Mouse (Mus musculus): ENCODE measurements at regions not wholly inside any gene's neighbourhood (a gene's known extent, or its start where the extent isn't known, plus 50 kb on each side); places are given as distances from the start of the nearest gene placed in this dataset.

DNA sequence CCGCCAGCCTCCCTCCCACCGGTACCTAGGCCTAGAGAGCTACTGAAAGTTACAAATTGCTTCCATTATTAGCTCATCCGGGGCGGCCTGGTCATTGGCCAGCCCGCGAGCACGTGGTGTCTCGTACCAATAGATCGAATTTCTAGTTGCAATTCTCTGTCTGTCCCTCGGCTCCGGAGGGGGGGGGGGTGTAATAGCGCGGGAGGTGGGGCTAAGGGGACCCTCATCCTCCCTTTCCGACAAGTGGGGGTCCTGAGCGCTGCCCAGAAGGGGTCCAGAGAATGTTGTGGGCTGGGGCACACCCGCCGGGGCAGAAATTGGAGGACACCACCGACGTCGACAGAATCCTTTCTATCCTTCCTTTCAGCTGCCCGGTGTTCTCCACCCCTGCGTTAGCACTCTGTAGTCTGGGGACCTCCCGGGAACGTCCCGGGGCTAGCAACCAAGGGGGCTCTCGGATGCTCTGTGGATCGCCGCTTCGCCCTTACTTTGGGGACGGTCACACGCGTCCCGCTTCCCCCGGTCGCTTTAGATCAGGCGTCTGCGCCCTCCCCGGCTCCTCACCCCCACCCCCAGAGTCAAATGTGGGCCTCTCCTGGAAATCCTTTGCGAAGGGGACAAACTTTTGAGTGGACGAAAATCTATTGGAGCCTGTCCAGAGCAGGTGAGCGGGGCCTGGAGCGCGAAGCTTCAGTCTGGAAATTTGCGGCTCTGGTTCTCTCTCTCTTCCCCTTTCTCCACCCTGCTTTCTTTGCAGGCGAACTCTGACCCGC lies 64.6 kb downstream of the Smug1 start:
- peaks cover 5% of the 10 kb centered on the region; the same call in 1 of the 2 replicates for H3K4me1 ChIP-seq (ENCODE audit: control insufficient read depth, insufficient read depth, low read length)
- WGBS = 1% methylated on average over 42 of the region's 46 CpGs
- H3K36me3 ChIP-seq (ENCODE audit: control insufficient read depth, insufficient read depth, low read length) = no peaks in the 10 kb centered on the region
- peaks cover 82% of the 10 kb centered on the region for H3K27me3 ChIP-seq (replicated peaks; ENCODE audit: control insufficient read depth, insufficient read depth, low read length)
- DNase-seq (ENCODE audit: low spot score) (peak; percentile 69), ATAC-seq (ENCODE audit: low read depth) (peak; percentile 76; the same call in 1 of the 2 replicates)
- H3K4me3 ChIP-seq (ENCODE audit: low read depth, low read length) = peak overlapping the region; percentile 43
- H3K9ac ChIP-seq (ENCODE audit: low read depth, low read length) = peak overlapping the region; percentile 55
- no peak overlapping the region for H3K27ac ChIP-seq (replicated peaks; ENCODE audit: low read depth, low read length)
- H3K9me3 ChIP-seq (ENCODE audit: control insufficient read depth, low read length) = no peaks in the 10 kb centered on the region
- H3K4me2 ChIP-seq (ENCODE audit: low read depth, low read length) = peak overlapping the region; percentile 64

GRCm38 (mm10) chr15:103100121-103100520 lies 66.8 kb downstream of the Smug1 start:
- Histone ChIP-seq H3K9me3 (ENCODE audit: control insufficient read depth, low read length) (no peaks in the 10 kb centered on the region), H3K9ac (ENCODE audit: low read depth, low read length) (no peak overlapping the region), H3K27ac (replicated peaks; ENCODE audit: low read depth, low read length) (no peak overlapping the region), H3K4me1 (ENCODE audit: control insufficient read depth, insufficient read depth, low read length) (peaks cover 5% of the 10 kb centered on the region; the same call in 1 of the 2 replicates), H3K4me2 (ENCODE audit: low read depth, low read length) (no peak overlapping the region), H3K27me3 (replicated peaks; ENCODE audit: control insufficient read depth, insufficient read depth, low read length) (peaks cover 84% of the 10 kb centered on the region), H3K4me3 (ENCODE audit: low read depth, low read length) (no peak overlapping the region), H3K36me3 (ENCODE audit: control insufficient read depth, insufficient read depth, low read length) (no peaks in the 10 kb centered on the region)
- DNase-seq (ENCODE audit: low spot score) (no peak), ATAC-seq (ENCODE audit: low read depth) (no peak)
- 62% methylated on average over 4 of the region's 4 CpGs for WGBS

- Histone ChIP-seq H3K4me2 (ENCODE audit: low read depth, low read length) (no peak overlapping the region), H3K36me3 (ENCODE audit: control insufficient read depth, insufficient read depth, low read length) (no peaks in the 10 kb centered on the region), H3K27ac (replicated peaks; ENCODE audit: low read depth, low read length) (no peak overlapping the region), H3K9me3 (ENCODE audit: control insufficient read depth, low read length) (0 out of 2 replicates have a peak, but pooled peaks cover 3% of the 10 kb centered on the region), H3K9ac (ENCODE audit: low read depth, low read length) (no peak overlapping the region), H3K4me1 (ENCODE audit: control insufficient read depth, insufficient read depth, low read length) (no peaks in the 10 kb centered on the region), H3K27me3 (replicated peaks; ENCODE audit: control insufficient read depth, insufficient read depth, low read length) (peaks cover 59% of the 10 kb centered on the region), H3K4me3 (ENCODE audit: low read depth, low read length) (no peak overlapping the region)
- 74% methylated on average over 7 of the region's 7 CpGs for WGBS
- no peak for DNase-seq (ENCODE audit: low spot score)
- ATAC-seq (ENCODE audit: low read depth) = no peak
Observed at GRCm38 (mm10) chr15:103094457-103094856, 72.4 kb downstream of the Smug1 start.

DNA sequence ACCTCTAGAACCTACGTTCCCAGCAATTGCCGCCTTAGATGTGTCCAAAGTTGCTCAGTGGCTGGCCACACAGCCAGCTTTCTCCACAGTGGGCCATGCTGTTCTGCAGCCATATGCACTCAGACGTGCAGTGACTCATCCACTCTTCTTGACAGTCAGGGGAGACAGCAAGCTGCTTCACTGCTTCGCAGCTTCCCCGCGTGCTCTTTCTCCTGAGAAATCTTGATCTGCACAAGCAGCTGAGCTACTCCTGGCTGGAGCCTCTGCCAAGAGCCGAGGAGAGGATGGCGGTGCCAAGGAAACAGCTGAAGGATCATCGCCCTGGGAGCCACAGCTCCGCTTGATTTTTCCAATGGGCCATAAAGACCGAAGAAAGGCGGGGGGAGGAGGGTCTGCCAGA lies 73.2 kb downstream of the Smug1 start:
- DNase-seq (ENCODE audit: low spot score) (peak; percentile 65), ATAC-seq (ENCODE audit: low read depth) (peak; percentile 50; the same call in 1 of the 2 replicates)
- WGBS = 69% methylated on average over 12 of the region's 12 CpGs
- H3K4me1 ChIP-seq (ENCODE audit: control insufficient read depth, insufficient read depth, low read length) = no peaks in the 10 kb centered on the region
- H3K4me2 ChIP-seq (ENCODE audit: low read depth, low read length) = no peak overlapping the region
- H3K36me3 ChIP-seq (ENCODE audit: control insufficient read depth, insufficient read depth, low read length) = no peaks in the 10 kb centered on the region
- 0 out of 2 replicates have a peak, but pooled peaks cover 3% of the 10 kb centered on the region for H3K9me3 ChIP-seq (ENCODE audit: control insufficient read depth, low read length)
- no peak overlapping the region for H3K9ac ChIP-seq (ENCODE audit: low read depth, low read length)
- H3K27me3 ChIP-seq (replicated peaks; ENCODE audit: control insufficient read depth, insufficient read depth, low read length) = peaks cover 59% of the 10 kb centered on the region
- no peak overlapping the region for H3K4me3 ChIP-seq (ENCODE audit: low read depth, low read length)
- no peak overlapping the region for H3K27ac ChIP-seq (replicated peaks; ENCODE audit: low read depth, low read length)

- no peaks in the 10 kb centered on the region for H3K36me3 ChIP-seq (ENCODE audit: control insufficient read depth, insufficient read depth, low read length)
- H3K9ac ChIP-seq (ENCODE audit: low read depth, low read length) = no peak overlapping the region
- H3K27me3 ChIP-seq (replicated peaks; ENCODE audit: control insufficient read depth, insufficient read depth, low read length) = peaks cover 60% of the 10 kb centered on the region
- no peak overlapping the region for H3K4me3 ChIP-seq (ENCODE audit: low read depth, low read length)
- H3K4me1 ChIP-seq (ENCODE audit: control insufficient read depth, insufficient read depth, low read length) = 0 out of 2 replicates have a peak, but pooled peaks cover 5% of the 10 kb centered on the region
- DNase-seq (ENCODE audit: low spot score) = no peak
- H3K9me3 ChIP-seq (ENCODE audit: control insufficient read depth, low read length) = 0 out of 2 replicates have a peak, but pooled peaks cover 3% of the 10 kb centered on the region
- H3K4me2 ChIP-seq (ENCODE audit: low read depth, low read length) = no peak overlapping the region
- ATAC-seq (ENCODE audit: low read depth) = no peak
- H3K27ac ChIP-seq (replicated peaks; ENCODE audit: low read depth, low read length) = no peak overlapping the region
Observed at GRCm38 (mm10) chr15:103092496-103092895, 73.8 kb downstream of the Hoxc4 start.

GRCm38 (mm10) chr15:103090280-103091164 lies 71.8 kb downstream of the Hoxc4 start:
- H3K36me3 ChIP-seq (ENCODE audit: control insufficient read depth, insufficient read depth, low read length) = no peaks in the 10 kb centered on the region
- peaks cover 21% of the 10 kb centered on the region for H3K4me1 ChIP-seq (ENCODE audit: control insufficient read depth, insufficient read depth, low read length)
- H3K9me3 ChIP-seq (ENCODE audit: control insufficient read depth, low read length) = 0 out of 2 replicates have a peak, but pooled peaks cover 3% of the 10 kb centered on the region
- DNase-seq (ENCODE audit: low spot score) (no peak), ATAC-seq (ENCODE audit: low read depth) (no peak)
- no peak overlapping the region for H3K9ac ChIP-seq (ENCODE audit: low read depth, low read length)
- peaks cover 69% of the 10 kb centered on the region for H3K27me3 ChIP-seq (replicated peaks; ENCODE audit: control insufficient read depth, insufficient read depth, low read length)
- no peak overlapping the region for H3K27ac ChIP-seq (replicated peaks; ENCODE audit: low read depth, low read length)
- no peak overlapping the region for H3K4me2 ChIP-seq (ENCODE audit: low read depth, low read length)
- no peak overlapping the region for H3K4me3 ChIP-seq (ENCODE audit: low read depth, low read length)
- WGBS = 50% methylated on average over 6 of the region's 6 CpGs

DNA sequence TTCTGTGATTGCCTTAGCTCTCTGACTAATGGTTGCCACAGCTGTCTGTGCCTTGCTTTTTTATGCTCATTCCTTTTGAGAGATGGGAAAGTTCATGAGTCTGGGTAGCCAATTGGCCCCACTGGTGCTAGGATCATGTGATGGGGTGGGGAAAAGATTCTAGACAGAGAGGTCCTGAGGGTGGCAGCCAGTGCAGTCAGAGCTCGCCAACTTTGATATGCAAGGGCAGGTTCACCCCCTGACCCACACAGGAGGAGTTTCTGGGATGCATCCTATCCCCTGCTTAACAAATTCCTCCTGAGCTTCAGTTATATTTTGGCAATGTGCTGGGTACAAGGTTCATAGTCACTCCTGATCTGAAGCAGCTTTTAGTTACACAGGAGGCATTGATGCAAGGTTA lies 71.1 kb downstream of the Hoxc4 start:
- Histone ChIP-seq H3K36me3 (ENCODE audit: control insufficient read depth, insufficient read depth, low read length) (no peaks in the 10 kb centered on the region), H3K27ac (replicated peaks; ENCODE audit: low read depth, low read length) (no peak overlapping the region), H3K9me3 (ENCODE audit: control insufficient read depth, low read length) (0 out of 2 replicates have a peak, but pooled peaks cover 3% of the 10 kb centered on the region), H3K4me3 (ENCODE audit: low read depth, low read length) (no peak overlapping the region), H3K9ac (ENCODE audit: low read depth, low read length) (no peak overlapping the region), H3K27me3 (replicated peaks; ENCODE audit: control insufficient read depth, insufficient read depth, low read length) (peaks cover 72% of the 10 kb centered on the region), H3K4me2 (ENCODE audit: low read depth, low read length) (no peak overlapping the region), H3K4me1 (ENCODE audit: control insufficient read depth, insufficient read depth, low read length) (peaks cover 21% of the 10 kb centered on the region)
- ATAC-seq (ENCODE audit: low read depth) (no peak), DNase-seq (ENCODE audit: low spot score) (no peak)
- WGBS = 63% methylated on average over 1 of the region's 1 CpGs

- peaks cover 72% of the 10 kb centered on the region for H3K27me3 ChIP-seq (replicated peaks; ENCODE audit: control insufficient read depth, insufficient read depth, low read length)
- DNase-seq (ENCODE audit: low spot score) (peak; percentile 32), ATAC-seq (ENCODE audit: low read depth) (peak; percentile 35; the same call in 1 of the 2 replicates)
- 0 out of 2 replicates have a peak, but pooled peaks cover 3% of the 10 kb centered on the region for H3K9me3 ChIP-seq (ENCODE audit: control insufficient read depth, low read length)
- H3K36me3 ChIP-seq (ENCODE audit: control insufficient read depth, insufficient read depth, low read length) = no peaks in the 10 kb centered on the region
- H3K4me3 ChIP-seq (ENCODE audit: low read depth, low read length) = no peak overlapping the region
- H3K4me1 ChIP-seq (ENCODE audit: control insufficient read depth, insufficient read depth, low read length) = peaks cover 21% of the 10 kb centered on the region
- no peak overlapping the region for H3K4me2 ChIP-seq (ENCODE audit: low read depth, low read length)
- H3K9ac ChIP-seq (ENCODE audit: low read depth, low read length) = no peak overlapping the region
- 62% methylated on average over 1 of the region's 1 CpGs for WGBS
- H3K27ac ChIP-seq (replicated peaks; ENCODE audit: low read depth, low read length) = no peak overlapping the region
Observed at GRCm38 (mm10) chr15:103089440-103089839, 70.7 kb downstream of the Hoxc4 start.
